Mouse (Mus musculus) lung, postnatal 0 days (tissue): ENCODE results near the gene Zfp827.

Experiments used
- CTCF ChIP-seq: IDR thresholded peaks from 2 replicates; pipeline ENCODE4 v1.5.1; 2016; ENCODE audit warnings: antibody characterized with exemption, mild to moderate bottlenecking
- EP300 ChIP-seq: IDR thresholded peaks from 2 replicates; pipeline ENCODE4 v1.6.1; 2016; ENCODE audit warnings: antibody characterized with exemption, mild to moderate bottlenecking, control low read depth

- TF ChIP-seq EP300, result no peak
- TF ChIP-seq CTCF, result peak; percentile 27; the same call in 1 of the 2 replicates
These were observed 99.1 kb downstream of the Zfp827 start for GRCm38 (mm10) chr8:79127211-79127816.
